Mouse (Mus musculus): ENCODE measurements around the gene Fbxw17.
"Not testable (repeated sequence)": the region's sequence is repeated elsewhere in the genome, so short reads cannot be mapped to it uniquely, and the experiment has no call there.

Gene Fbxw17

DNA sequence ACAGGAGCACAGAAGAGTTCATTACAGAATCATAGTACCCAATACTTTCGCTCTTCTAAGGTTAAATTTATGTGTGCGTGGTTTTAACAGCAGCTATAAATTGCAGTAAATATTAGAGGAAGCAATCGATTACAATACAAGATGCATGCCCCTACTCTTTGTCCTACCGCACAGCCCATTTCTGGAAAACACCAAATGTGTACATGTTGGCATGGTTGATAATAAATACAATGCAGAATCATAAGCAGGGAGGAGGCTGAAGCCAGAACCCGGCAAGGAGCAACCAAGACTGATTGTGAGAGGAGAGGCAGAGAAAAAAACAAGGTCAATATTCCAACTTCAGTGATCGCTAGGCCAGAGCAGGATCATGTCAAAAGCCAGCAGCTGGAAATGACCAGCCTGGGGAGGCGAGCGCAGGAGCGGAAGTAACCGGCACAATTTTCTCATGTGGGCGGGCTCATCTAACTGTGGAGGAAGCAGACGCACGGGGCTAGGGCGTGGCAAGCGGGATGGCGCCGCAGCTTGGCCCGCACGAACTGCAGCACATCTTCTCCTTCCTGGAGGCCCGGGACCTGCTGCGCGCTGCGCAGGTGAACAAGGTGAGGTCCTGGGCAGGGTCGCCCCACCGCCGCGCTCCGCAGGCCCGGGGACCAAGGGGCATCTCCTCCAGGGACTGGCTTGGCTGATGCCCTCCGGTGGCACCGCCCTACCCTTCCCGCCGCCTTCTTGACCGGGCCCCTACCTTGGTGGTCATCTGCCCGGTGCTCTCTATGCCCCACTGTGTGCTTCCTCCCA is at the start of gene Fbxw17:
TSS of gene Fbxw17 (plus strand) at position 476 of the 795 bp plus-strand sequence.
- peak; percentile 90 for DNase-seq

DNA sequence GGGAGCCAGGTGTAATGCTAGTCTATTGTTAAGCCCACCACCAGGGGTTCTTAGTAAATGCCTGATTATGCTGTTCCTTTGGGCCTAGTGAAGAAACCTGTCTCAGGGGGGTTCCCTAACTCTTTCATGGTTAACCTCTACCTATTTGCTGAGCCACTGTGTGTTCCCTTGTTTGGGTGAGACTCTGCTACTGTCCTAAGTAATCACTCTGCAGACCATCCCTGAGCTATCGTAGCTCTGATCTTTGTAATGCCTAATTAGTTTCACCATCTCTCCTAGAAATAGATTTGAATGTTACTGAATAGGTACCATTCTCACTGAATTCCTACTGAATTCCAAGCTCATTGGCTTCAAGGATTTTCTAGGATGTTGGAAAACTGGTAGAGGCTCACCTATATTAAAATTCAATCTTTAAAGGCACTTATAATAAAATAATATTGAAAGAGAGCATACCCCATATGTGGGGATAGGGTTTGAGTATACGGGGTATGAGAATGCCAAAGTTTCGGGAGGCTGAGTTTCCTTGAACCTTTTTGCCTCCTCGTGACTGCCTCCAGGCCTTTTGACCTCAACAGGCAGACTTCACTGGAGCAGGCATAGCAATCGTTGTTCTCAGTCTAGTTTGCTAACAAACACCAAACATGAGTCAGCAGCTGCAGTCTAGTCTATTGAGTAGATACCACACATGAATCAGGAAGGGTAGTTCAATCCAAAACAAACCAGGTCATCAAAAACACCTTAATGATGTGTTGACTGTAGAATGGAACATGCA is 44.5 kb upstream of the Fbxw17 start:
- DNase-seq: not testable (repeated sequence)

DNA sequence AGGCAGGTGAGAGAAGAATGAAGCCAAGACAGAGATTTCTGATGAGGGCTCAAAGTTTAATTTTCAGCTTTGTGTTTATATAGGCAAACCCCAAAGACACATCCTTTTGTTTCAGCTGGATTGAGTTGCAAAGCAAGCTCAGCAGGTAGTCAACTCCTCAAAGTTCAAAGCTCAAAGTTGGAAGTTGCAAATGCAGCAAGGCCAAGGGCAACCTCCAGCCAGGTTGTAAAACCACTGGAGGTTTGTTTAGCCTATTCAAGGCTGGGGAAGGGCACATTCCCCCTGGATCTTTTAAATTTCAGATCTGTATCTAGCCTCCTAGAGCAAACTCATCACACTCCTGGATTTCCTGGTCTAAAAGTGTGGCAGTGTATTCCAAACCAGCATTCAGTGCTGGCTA is 28.5 kb upstream of the Fbxw17 start:
- not testable (repeated sequence) for DNase-seq

DNA sequence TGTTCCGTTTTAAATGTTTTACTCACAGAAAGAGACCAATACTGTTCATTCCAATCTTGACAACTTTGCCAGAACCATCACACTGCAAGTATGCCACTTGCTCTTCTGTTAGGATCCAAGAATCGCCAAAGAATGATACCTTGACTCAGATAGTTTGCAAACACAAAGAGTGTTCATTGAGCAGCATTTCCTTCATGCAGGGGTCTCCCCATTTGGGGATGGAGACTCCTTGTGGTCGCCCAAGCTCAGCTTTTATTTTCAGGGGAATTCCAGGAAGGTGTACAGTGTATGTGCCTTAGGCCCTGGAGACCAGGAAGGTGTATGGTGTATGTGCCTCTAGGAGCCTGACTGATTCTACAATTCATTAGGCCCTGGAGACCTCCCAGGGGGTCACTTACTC is 757 bp downstream of the Fbxw17 start:
- DNase-seq: no peak

DNA sequence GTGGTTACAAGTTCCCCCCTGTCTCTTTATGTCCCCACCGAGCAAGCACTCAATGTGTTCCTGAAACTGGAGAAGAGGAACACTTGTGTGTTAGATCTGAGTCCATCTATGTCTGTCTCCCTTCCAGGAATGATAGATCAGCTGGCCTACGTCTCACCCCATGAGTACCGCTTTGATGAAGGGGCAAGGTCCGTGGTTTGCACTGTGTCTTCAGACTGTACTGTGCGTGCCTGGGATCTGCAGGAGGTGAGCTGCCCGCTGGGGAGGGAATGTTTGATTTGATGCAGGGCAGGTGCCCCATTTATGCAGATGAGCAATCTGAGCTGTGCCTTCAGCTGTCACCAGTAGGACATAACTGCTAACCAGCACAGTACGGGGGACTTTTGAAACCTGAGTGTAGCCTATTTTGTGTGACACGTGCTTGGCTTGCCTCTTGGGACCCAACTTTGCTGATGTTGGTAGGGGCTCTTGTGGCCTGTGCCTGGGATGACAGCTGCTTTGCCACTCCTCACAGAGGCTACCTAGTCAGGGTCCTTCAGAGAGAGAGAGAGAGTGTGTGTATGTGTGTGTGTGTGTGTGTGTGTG is 6.1 kb downstream of the Fbxw17 start:
- no peak for DNase-seq

DNA sequence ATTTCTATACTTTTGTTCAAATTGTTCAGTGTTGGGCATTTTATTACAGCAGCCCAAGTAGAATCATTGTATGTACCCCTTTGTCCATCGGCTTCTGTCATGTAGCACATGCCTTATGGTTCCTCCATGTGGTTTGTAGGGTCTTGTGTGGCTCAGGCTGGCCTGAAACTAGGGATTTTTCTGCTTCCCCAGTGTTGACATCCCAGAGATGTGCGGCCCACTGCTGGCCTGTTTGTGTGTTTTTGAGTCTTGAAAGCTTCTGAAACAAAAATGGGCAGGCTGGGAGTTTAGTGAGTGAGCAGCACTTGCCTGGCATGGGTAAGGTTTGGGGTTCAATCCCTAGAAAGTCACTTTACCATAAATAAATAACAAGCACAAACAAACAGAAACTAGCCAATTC is 6.9 kb downstream of the Fbxw17 start:
- DNase-seq: no peak

DNA sequence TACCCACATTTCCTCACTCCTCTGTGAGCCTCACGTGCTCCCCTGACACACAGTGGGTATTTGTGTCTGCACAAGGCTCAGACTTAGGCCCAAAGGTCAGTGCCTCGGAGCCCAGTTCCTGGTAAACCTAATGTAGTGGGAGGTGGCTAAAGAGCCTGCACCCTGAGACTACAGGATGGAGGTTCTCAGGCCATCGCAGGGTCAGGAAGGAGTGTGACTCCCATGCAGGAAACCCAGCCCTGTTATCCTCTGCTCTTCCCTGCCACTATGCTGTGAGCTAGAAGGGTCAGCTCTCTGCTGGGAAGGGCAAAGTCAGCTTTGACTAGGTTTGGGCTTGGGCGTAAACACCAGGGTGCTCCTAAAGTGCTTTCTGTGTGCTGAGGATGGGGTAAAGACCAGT is 9.0 kb downstream of the Fbxw17 start:
- DNase-seq: no peak

DNA sequence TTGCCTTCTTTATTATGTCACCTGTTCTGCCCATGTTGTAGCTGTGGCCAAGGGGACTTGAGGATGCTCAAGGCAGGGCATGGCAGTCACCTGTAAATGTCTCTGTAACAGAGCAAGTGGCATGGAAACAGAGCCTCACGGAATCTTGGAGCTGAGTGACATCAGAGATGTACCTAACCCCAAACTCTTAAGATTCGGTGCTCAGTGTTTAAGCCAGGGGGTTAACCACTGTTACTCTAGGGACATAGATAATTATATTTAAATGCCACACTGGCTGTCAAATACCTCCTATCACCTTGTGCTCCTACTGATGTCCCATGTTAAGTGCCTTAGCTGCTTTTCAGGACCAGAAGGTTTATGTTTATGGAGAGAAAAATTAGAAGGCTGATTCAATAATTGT is 26.1 kb downstream of the Fbxw17 start, which contains the start of gene Gm47429:
TSS of gene Gm47429 (minus strand) at position 101 of the 400 bp plus-strand sequence.
- DNase-seq: no peak

DNA sequence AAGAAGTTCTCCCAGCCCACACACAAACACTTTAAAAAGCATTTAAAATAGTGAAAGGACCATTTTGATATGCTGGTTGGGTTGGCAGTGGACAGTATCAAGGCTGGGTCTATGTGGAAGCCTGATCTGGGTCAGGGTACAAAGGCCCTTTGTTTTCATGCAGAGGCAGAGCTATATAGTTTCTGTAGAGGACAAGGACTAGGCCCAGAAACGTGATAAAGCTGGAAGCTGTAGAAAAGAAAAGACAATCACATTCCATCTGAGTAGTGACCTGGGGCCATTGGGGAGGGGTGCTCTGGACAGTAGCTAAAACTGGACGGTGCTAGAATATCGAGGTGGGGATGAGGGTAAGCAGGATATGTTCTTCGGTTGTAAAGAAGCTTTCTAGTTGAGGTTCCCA is 27.6 kb downstream of the Fbxw17 start:
- DNase-seq: no peak

DNA sequence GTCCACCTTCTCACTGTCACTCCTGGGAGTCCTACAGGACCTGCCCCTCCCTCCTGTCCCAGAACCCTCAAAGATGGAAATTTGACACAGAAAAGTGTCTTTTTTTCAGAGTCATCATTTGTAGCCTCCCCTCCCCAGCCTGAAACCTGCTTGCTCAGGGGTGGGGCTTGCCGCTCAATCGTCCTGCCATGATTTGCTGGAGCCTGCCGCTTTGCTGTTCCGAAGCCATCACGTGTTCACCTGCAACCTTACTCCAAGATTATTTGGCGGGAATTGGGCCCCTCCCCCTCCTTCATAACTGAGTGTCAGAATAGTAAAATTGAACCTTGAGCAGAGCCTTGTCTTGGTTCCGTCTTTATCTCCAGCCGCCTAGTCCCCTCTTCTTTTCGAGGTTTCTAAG is 34.6 kb downstream of the Fbxw17 start:
- DNase-seq: not testable (repeated sequence)

DNA sequence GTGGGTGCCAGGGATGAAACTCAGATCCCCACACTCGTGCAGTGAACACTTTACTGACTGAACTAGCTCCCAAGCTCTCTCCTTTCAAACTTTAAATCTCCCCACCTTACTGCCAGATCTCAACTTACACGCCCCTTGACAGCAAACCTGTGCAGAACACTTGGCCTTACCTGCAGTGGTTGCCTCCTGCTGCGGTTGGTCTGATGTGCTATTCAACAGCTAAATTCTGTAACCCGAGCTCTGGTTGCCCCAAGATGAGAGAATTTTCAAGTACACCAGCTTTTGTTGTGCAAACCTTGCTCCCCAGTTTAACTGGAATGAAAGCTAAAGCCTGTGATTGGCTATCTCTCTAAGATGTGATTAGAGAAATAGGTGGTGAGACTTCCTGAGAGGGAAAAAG is 35.8 kb downstream of the Fbxw17 start:
- DNase-seq: no peak

DNA sequence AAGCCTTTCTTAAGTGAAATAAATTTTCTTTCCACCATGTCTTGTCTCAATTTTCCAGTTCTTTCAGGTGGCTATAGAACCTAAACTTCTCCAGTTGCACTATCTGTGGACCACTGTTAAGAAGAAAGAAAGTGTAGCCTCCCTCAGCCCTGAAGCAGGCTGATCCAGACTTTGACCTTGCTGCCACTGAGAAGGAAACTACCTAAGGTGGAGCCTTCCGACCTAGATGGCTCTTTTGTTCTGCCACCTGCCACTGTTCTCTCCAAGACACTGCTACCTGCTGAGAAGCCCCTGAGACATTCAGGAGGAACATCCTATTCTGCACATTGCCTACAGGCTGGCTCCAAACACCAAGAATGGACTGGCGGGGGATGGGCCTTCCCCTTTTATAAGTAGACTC is 42.8 kb downstream of the Fbxw17 start:
- DNase-seq: not testable (repeated sequence)

DNA sequence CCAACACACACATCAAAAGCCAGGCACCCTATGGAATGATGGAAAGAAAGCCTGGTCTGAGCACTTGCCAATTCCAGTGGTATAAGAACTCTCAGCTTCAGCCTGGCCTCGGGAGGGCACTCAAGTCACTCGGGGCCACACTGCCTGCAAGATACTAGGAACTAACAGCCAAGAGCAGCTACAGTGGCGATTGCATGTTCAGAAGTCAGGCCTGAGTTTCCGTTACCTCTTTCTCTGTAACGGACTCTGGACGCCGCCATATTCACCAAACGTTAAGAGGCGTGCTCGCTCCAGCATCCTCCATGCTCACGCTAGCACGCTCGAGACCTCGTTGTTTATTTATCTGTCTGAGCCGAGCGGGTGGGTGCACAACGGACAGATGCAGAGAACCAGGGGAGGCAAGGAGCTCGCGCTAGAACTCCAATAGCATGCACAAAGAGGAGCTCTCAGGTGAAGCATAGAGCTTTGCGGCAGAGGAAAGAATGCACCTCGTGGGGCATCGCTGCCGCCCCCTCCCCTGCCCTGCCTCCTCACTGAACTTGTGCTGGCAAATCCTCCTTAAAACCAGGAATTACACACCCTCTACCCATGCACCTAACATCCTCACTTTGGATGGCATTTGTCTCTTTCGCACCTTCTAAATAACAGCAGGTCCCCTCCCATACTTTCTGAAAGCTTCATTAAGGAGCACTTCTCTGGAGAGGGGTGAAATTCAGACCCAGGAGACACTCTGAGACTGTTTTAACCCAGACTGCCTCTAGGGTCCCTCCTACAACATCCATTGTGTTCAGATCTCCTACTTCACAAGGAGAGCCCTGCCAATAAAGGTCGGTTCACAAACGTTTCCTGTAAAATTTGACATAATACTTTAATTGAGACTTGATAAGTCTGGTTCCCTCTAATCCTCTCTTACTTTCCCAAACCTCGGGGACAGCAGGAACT is 47.2 kb downstream of the Fbxw17 start:
- peak; percentile 22 for DNase-seq

DNA sequence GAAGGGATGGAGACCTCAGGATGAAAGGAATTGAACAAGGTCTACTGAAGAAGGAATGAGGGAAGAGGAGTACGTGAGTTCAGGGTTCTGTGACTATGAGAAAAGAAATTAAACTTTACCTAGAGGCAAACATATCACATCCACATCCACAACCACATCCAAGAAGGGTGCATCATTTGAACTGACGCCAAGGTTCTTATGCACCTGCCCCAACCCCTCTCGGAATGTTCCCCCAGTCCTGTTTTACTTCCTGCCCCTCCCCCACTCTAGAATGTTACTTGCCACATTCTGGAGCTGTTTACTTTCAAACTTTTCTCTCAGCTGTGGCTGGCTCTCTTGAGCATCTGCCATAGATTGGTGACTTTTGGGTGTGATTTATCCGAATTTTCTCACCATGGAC is 49.3 kb downstream of the Fbxw17 start, which contains the start of gene Nutm2:
TSS of gene Nutm2 (plus strand) at position 301 of the 400 bp plus-strand sequence.
- no peak for DNase-seq

All from lung, postnatal 10 days (tissue).